ENCODE assay signal across 9 mouse cellular contexts in the genomic region with DNA sequence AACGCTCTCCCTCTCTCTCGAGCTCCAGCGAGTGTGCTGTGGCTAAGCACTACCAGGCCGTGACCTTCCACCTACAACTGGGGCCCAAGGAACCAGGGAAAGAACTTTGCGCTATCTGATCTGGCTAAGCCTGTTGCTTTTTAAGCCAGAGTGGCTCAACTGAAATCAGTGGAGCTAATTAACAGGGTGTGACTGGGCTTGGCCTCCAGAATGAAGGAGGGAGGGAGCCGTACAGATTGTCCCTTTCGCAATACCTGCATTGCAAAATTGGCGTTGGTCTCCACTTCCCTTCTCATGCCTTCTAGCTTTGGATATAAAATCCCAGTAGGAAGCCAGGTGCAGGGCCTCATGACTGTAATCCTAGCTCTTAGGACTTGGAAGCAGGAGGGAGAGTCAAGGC. TPM values are rescaled to one million over a fixed set of nuclear protein-coding genes. Genes with fewer than 3 reads are reported as not detected.
A peak's percentile ranks its signal among the peaks of the same experiment; 100 is the strongest.
DNase-seq lines count a peak whose midpoint lies in the region; ATAC-seq lines count a peak whose summit lies in the region.
"Had no signal": no experiment of that assay in that cellular context is flagged by ENCODE, and none has a peak within 500 bp of the region (broad histone marks: within the 10 kb centered on the region; RNA-seq: fewer than 3 reads in every experiment).

No protein-coding gene starts in this region.

- H3K27me3 ChIP-seq in neural tube, embryonic 15.5 days (replicated peaks), result no peaks in the 10 kb centered on the region
- H3K27me3 ChIP-seq in hindbrain, embryonic 14.5 days (ENCODE audit: control insufficient read depth, insufficient read depth, low read length), result no peaks in the 10 kb centered on the region
- H3K27me3 ChIP-seq: midbrain, embryonic 12.5 days had no signal

- H3K9ac ChIP-seq in neural tube, embryonic 15.5 days (replicated peaks), result no peak overlapping the region
- no peak overlapping the region for H3K9ac ChIP-seq in hindbrain, embryonic 14.5 days
- H3K9ac ChIP-seq: midbrain, embryonic 12.5 days had no signal

- no peak overlapping the region for H3K4me2 ChIP-seq in neural tube, embryonic 15.5 days
- no peak overlapping the region for H3K4me2 ChIP-seq in hindbrain, embryonic 14.5 days (replicated peaks)
- H3K4me2 ChIP-seq: midbrain, embryonic 12.5 days had no signal

- DNase-seq in 3T3-L1 (ENCODE audit: low read depth, low spot score), result peak; percentile 29
- peak; percentile 79 for DNase-seq in kidney, adult 11 months
- DNase-seq in hindbrain, embryonic 14.5 days (ENCODE audit: low spot score), result no peak
- no peak for DNase-seq in left cerebral cortex, adult 11 months (ENCODE audit: low spot score)

- peak; percentile 97 for ATAC-seq in megakaryocyte, adult 5-6 weeks (ENCODE audit: poor library complexity, severe bottlenecking)
- no peak for ATAC-seq in CD4-positive, CD25-positive, alpha-beta regulatory T cell, adult 4 months
- ATAC-seq in neural tube, embryonic 15.5 days (ENCODE audit: low FRiP score), result no peak
- ATAC-seq in hindbrain, embryonic 14.5 days (ENCODE audit: low FRiP score), result no peak

- no peak overlapping the region for H3K4me3 ChIP-seq in brown adipose tissue, adult 24 weeks (ENCODE audit: insufficient read depth, low read depth, low read length)
- no peak overlapping the region for H3K4me3 ChIP-seq in neural tube, embryonic 15.5 days (replicated peaks)
- no peak overlapping the region for H3K4me3 ChIP-seq in hindbrain, embryonic 14.5 days (replicated peaks; ENCODE audit: low read length)
- H3K4me3 ChIP-seq: midbrain, embryonic 12.5 days had no signal

- peak overlapping the region; percentile 32; the same call in 1 of the 2 replicates for H3K27ac ChIP-seq in brown adipose tissue, adult 24 weeks (replicated peaks; ENCODE audit: low read depth, low read length)
- H3K27ac ChIP-seq in neural tube, embryonic 15.5 days (replicated peaks), result no peak overlapping the region
- no peak overlapping the region for H3K27ac ChIP-seq in hindbrain, embryonic 14.5 days
- H3K27ac ChIP-seq: midbrain, embryonic 12.5 days had no signal

- no peaks in the 10 kb centered on the region for H3K9me3 ChIP-seq in neural tube, embryonic 15.5 days (replicated peaks)
- no peaks in the 10 kb centered on the region for H3K9me3 ChIP-seq in hindbrain, embryonic 14.5 days (ENCODE audit: control insufficient read depth, low read length)
- H3K9me3 ChIP-seq: midbrain, embryonic 12.5 days had no signal

- WGBS in neural tube, embryonic 15.5 days, result 87% methylated on average over 8 of the region's 8 CpGs
- 87% methylated on average over 8 of the region's 8 CpGs for WGBS in hindbrain, embryonic 14.5 days

- H3K4me1 ChIP-seq in brown adipose tissue, adult 24 weeks (ENCODE audit: control insufficient read depth, insufficient read depth, insufficient read length, low read length), result peaks cover 14% of the 10 kb centered on the region
- 0 out of 2 replicates have a peak, but pooled peaks cover 3% of the 10 kb centered on the region for H3K4me1 ChIP-seq in neural tube, embryonic 15.5 days
- H3K4me1 ChIP-seq in hindbrain, embryonic 14.5 days (replicated peaks; ENCODE audit: control insufficient read depth, insufficient read depth, low read length), result no peaks in the 10 kb centered on the region
- H3K4me1 ChIP-seq: midbrain, embryonic 12.5 days had no signal

- no peaks in the 10 kb centered on the region for H3K36me3 ChIP-seq in neural tube, embryonic 15.5 days
- H3K36me3 ChIP-seq in hindbrain, embryonic 14.5 days (replicated peaks; ENCODE audit: control insufficient read depth, insufficient read depth), result no peaks in the 10 kb centered on the region
- H3K36me3 ChIP-seq: midbrain, embryonic 12.5 days had no signal

RNA-seq across cellular contexts. Expression of gene Pank3, which starts 18.7 kb away (rescaled TPM):
- 69.9 and 86.7 TPM in 2 replicates for polyA plus RNA-seq in brown adipose tissue, adult 24 weeks (2012; ENCODE audit: insufficient read depth, insufficient read length, missing spikeins)
- total RNA-seq in megakaryocyte, adult 5-6 weeks (2015), result 27.8 and 29.3 TPM in 2 replicates
- total RNA-seq in megakaryocyte, adult 5-6 weeks (2017), result 50.2 and 51.9 TPM in 2 replicates
- 1 to 10 TPM; 6.6 to 8.9 TPM for polyA plus RNA-seq in CD4-positive, CD25-positive, alpha-beta regulatory T cell, adult 4 months (2017; shearing (Covaris generic))
- 19.0 and 19.8 TPM in 2 replicates for polyA plus RNA-seq in neural tube, embryonic 15.5 days (2015; fragmentation: Nextera tagmentation; extraction: Ambion mirVana)
- polyA plus RNA-seq in hindbrain, embryonic 14.5 days (2014; fragmentation: Nextera tagmentation; extraction: Ambion mirVana), result 36.3 and 38.1 TPM in 2 replicates

RNA-seq across cellular contexts. Expression of gene Fbll1, which starts 48.1 kb away (rescaled TPM):
- not detected in 2 replicates for polyA plus RNA-seq in brown adipose tissue, adult 24 weeks (2012; ENCODE audit: insufficient read depth, insufficient read length, missing spikeins)
- not detected in 2 replicates for total RNA-seq in megakaryocyte, adult 5-6 weeks (2015)
- total RNA-seq in megakaryocyte, adult 5-6 weeks (2017), result not detected in 2 replicates
- not detected for polyA plus RNA-seq in CD4-positive, CD25-positive, alpha-beta regulatory T cell, adult 4 months (2017; shearing (Covaris generic))
- 23.8 and 31.4 TPM in 2 replicates for polyA plus RNA-seq in neural tube, embryonic 15.5 days (2015; fragmentation: Nextera tagmentation; extraction: Ambion mirVana)
- 34.3 and 36.9 TPM in 2 replicates for polyA plus RNA-seq in hindbrain, embryonic 14.5 days (2014; fragmentation: Nextera tagmentation; extraction: Ambion mirVana)

Comparison
In these comparisons a context has a peak if more than half of its experiments do, and no peak if none do; other contexts are left out.
1. DNase-seq: peak in 3T3-L1 (single experiment) and kidney, adult 11 months (single experiment); none in hindbrain, embryonic 14.5 days (single experiment) and left cerebral cortex, adult 11 months (single experiment).
2. RNA of gene Fbll1, which starts 48.1 kb away (polyA plus RNA-seq): 34.3 to 36.9 TPM in hindbrain, embryonic 14.5 days and 23.8 to 31.4 TPM in neural tube, embryonic 15.5 days; not detected in brown adipose tissue, adult 24 weeks and not detected in CD4-positive, CD25-positive, alpha-beta regulatory T cell, adult 4 months; every median in the first group is over 10 times any median in the second.